ENCODE assay signal across 8 mouse cellular contexts in genomic region chr14:18330789-18331692, GRCm38 (mm10). TPM values are rescaled to one million over a fixed set of nuclear protein-coding genes. Genes with fewer than 3 reads are reported as not detected.
DNase-seq lines count a peak whose midpoint lies in the region; ATAC-seq and TF ChIP-seq lines count a peak whose summit lies in the region.

No protein-coding gene starts in this region.

- TF ChIP-seq CTCF in liver, adult 2 months (IDR thresholded peaks at IDR 0.05; ENCODE audit: low read depth, low read length): no peak
- TF ChIP-seq CTCF in midbrain, postnatal 0 days (IDR thresholded peaks at IDR 0.05): no peak

- peak overlapping the region; percentile 96 for H3K4me3 ChIP-seq in intestine, embryonic 16.5 days (ENCODE audit: low read length)
- H3K4me3 ChIP-seq in liver, adult 2 months (ENCODE audit: insufficient read depth, low read depth, low read length): peak overlapping the region; percentile 83
- H3K4me3 ChIP-seq in midbrain, postnatal 0 days (ENCODE audit: low read depth, low read length): peak overlapping the region; percentile 84

- peak; percentile 62 for ATAC-seq in common myeloid progenitor, adult 5-6 weeks (replicated peaks; ENCODE audit: low read depth, poor library complexity, severe bottlenecking)
- ATAC-seq in intestine, embryonic 16.5 days: peak; percentile 82
- peak; percentile 77 for ATAC-seq in midbrain, postnatal 0 days (ENCODE audit: low FRiP score)

- peak overlapping the region; percentile 79 for H3K4me2 ChIP-seq in intestine, embryonic 16.5 days (ENCODE audit: low read depth, low read length)
- H3K4me2 ChIP-seq in midbrain, postnatal 0 days (ENCODE audit: low read depth, low read length, poor library complexity, severe bottlenecking): peak overlapping the region; percentile 86

- no peak for TF ChIP-seq POLR2A in liver, adult 2 months (IDR thresholded peaks at IDR 0.05; ENCODE audit: extremely low read depth, insufficient read depth, low read length)

- H3K36me3 ChIP-seq in intestine, embryonic 16.5 days (ENCODE audit: control insufficient read depth, insufficient read depth, low read length): no peaks in the 10 kb centered on the region
- H3K36me3 ChIP-seq in liver, adult 2 months (ENCODE audit: control insufficient read depth, insufficient read depth, low read length): peaks cover 12% of the 10 kb centered on the region
- no peaks in the 10 kb centered on the region for H3K36me3 ChIP-seq in midbrain, postnatal 0 days (ENCODE audit: insufficient read depth, low read length)
- H3K36me3 ChIP-seq in splenic B cell, adult 2 months (ENCODE audit: control insufficient read depth, insufficient read depth, low read length, poor library complexity, severe bottlenecking): peaks cover 4% of the 10 kb centered on the region; the same call in 1 of the 2 replicates

- DNase-seq in layer of hippocampus, adult 11-12 months (ENCODE audit: low spot score): peak; percentile 27
- no peak for DNase-seq in layer of hippocampus, adult 9-10 months (ENCODE audit: low spot score)
- peak; percentile 38 for DNase-seq in gastrocnemius, postnatal 25 days
- DNase-seq in liver, adult 2 months (ENCODE audit: extremely low read depth, low read depth, low spot score): no peak
- peak; percentile 41 for DNase-seq in midbrain, postnatal 0 days (ENCODE audit: low spot score)
- peak; percentile 50 for DNase-seq in splenic B cell, adult 2 months (ENCODE audit: low read depth, low spot score)

- H3K9me3 ChIP-seq in intestine, embryonic 16.5 days (ENCODE audit: control insufficient read depth, low read length): no peaks in the 10 kb centered on the region
- H3K9me3 ChIP-seq in midbrain, postnatal 0 days (ENCODE audit: low read length): no peaks in the 10 kb centered on the region

- H3K27me3 ChIP-seq in intestine, embryonic 16.5 days (replicated peaks; ENCODE audit: control insufficient read depth, insufficient read depth, low read length): no peaks in the 10 kb centered on the region
- H3K27me3 ChIP-seq in liver, adult 2 months (ENCODE audit: control insufficient read depth, insufficient read depth, low read length): no peaks in the 10 kb centered on the region
- no peaks in the 10 kb centered on the region for H3K27me3 ChIP-seq in midbrain, postnatal 0 days (ENCODE audit: insufficient read depth, low read length)
- H3K27me3 ChIP-seq in splenic B cell, adult 2 months (ENCODE audit: control insufficient read depth, insufficient read depth, low read length, poor library complexity, severe bottlenecking): no peaks in the 10 kb centered on the region

- H3K4me1 ChIP-seq in intestine, embryonic 16.5 days (ENCODE audit: control insufficient read depth, insufficient read depth, low read length): peaks cover 14% of the 10 kb centered on the region
- peaks cover 12% of the 10 kb centered on the region for H3K4me1 ChIP-seq in liver, adult 2 months (ENCODE audit: control insufficient read depth, insufficient read depth, low read length)
- H3K4me1 ChIP-seq in midbrain, postnatal 0 days (ENCODE audit: insufficient read depth, low read length): peaks cover 9% of the 10 kb centered on the region; the same call in 1 of the 2 replicates

- WGBS in intestine, embryonic 16.5 days: under 1% methylated on average over 59 of the region's 99 CpGs
- 2% methylated on average over 90 of the region's 99 CpGs for WGBS in liver, adult 2 months
- WGBS in midbrain, postnatal 0 days: 1% methylated on average over 48 of the region's 99 CpGs

- peak overlapping the region; percentile 98 for H3K9ac ChIP-seq in intestine, embryonic 16.5 days (ENCODE audit: low read depth, low read length)
- H3K9ac ChIP-seq in liver, adult 2 months (ENCODE audit: low read depth, low read length): peak overlapping the region; percentile 96
- H3K9ac ChIP-seq in midbrain, postnatal 0 days (replicated peaks; ENCODE audit: low read length, poor library complexity, severe bottlenecking): peak overlapping the region; percentile 97

- peaks cover 16% of the 10 kb centered on the region; the same call in 1 of the 2 replicates for H3K79me2 ChIP-seq in liver, adult 2 months (ENCODE audit: control insufficient read depth, insufficient read depth, low read length)

- peak overlapping the region; percentile 89 for H3K27ac ChIP-seq in intestine, embryonic 16.5 days (ENCODE audit: low read length)
- no peak overlapping the region for H3K27ac ChIP-seq in liver, adult 2 months (replicated peaks; ENCODE audit: insufficient read depth, low read depth, low read length)
- peak overlapping the region; percentile 90 for H3K27ac ChIP-seq in midbrain, postnatal 0 days (ENCODE audit: low read depth, low read length)

RNA-seq across cellular contexts. Expression of gene Ube2e1, which starts 0.6 kb away (rescaled TPM):
- total RNA-seq in common myeloid progenitor, adult 5-6 weeks (2017): 73.3 and 90.2 TPM in 2 replicates
- total RNA-seq in gastrocnemius, postnatal 25 days (2021): 10 to 100 TPM; 84.4 to 96.1 TPM
- 107 and 113 TPM in 2 replicates for polyA plus RNA-seq in intestine, embryonic 16.5 days (2015; fragmentation: Nextera tagmentation; extraction: Ambion mirVana)
- 32.2 and 45.3 TPM in 2 replicates for total RNA-seq in liver, adult 2 months (2014; rRNA removed)
- 17.4 and 23.4 TPM in 2 replicates for polyA plus RNA-seq in liver, adult 2 months (2012; rRNA removed)
- total RNA-seq in midbrain, postnatal 0 days (2014; rRNA removed): 45.1 and 45.7 TPM in 2 replicates
- polyA plus RNA-seq in midbrain, postnatal 0 days (2015; fragmentation: Nextera tagmentation; extraction: Ambion mirVana): 152 TPM in 2 replicates

RNA-seq across cellular contexts. Expression of gene Rpl15, which starts 59.9 kb away (rescaled TPM):
- 2,336 and 3,207 TPM in 2 replicates for total RNA-seq in common myeloid progenitor, adult 5-6 weeks (2017)
- 100 to 1,000 TPM; 479 to 508 TPM for total RNA-seq in gastrocnemius, postnatal 25 days (2021)
- polyA plus RNA-seq in intestine, embryonic 16.5 days (2015; fragmentation: Nextera tagmentation; extraction: Ambion mirVana): 349 and 396 TPM in 2 replicates
- 138 and 173 TPM in 2 replicates for total RNA-seq in liver, adult 2 months (2014; rRNA removed)
- 169 and 170 TPM in 2 replicates for polyA plus RNA-seq in liver, adult 2 months (2012; rRNA removed)
- 558 and 568 TPM in 2 replicates for total RNA-seq in midbrain, postnatal 0 days (2014; rRNA removed)
- polyA plus RNA-seq in midbrain, postnatal 0 days (2015; fragmentation: Nextera tagmentation; extraction: Ambion mirVana): 287 and 293 TPM in 2 replicates

Comparison
In these comparisons a context has a peak if more than half of its experiments do, and no peak if none do; other contexts are left out.
1. DNase-seq: peak in layer of hippocampus, adult 11-12 months (single experiment), gastrocnemius, postnatal 25 days (single experiment), midbrain, postnatal 0 days (single experiment) and splenic B cell, adult 2 months (single experiment); none in layer of hippocampus, adult 9-10 months (single experiment) and liver, adult 2 months (single experiment).
2. Peak in every context shown above with its lines, with median percentiles within 50 percentile points of each other: ATAC-seq, H3K4me3 ChIP-seq and H3K9ac ChIP-seq.